Mouse (Mus musculus) forebrain, embryonic 16.5 days (tissue): ENCODE results near the gene Casc1. TPM values are rescaled to one million over a fixed set of nuclear protein-coding genes. Genes with fewer than 3 reads are reported as not detected.

Experiments
- ATAC-seq: fragments of 200-750 bp; cut with Nextera tagmentation; 2 replicates; pipeline ENCODE4 v1.8.0; 2017; ENCODE audit warnings: mild to moderate bottlenecking, moderate library complexity
- H3K27ac ChIP-seq: fragments of 300-500 bp; sonication (generic); 2 replicates; pipeline ENCODE4 v1.5.1; 2014; ENCODE audit warnings: low read length, control low read depth
- H3K27me3 ChIP-seq: fragments of 300-500 bp; sonication (generic); replicated peaks from 2 replicates; pipeline ENCODE4 v1.6.1; 2014; ENCODE audit warnings: low read length; ENCODE audit not compliant: control insufficient read depth, insufficient read depth
- H3K36me3 ChIP-seq: fragments of 300-500 bp; sonication (generic); 2 replicates; pipeline ENCODE4 v1.6.1; 2014; ENCODE audit not compliant: control insufficient read depth, insufficient read depth
- H3K4me1 ChIP-seq: fragments of 300-500 bp; sonication (generic); replicated peaks from 2 replicates; pipeline ENCODE4 v1.6.1; 2014; ENCODE audit warnings: low read length; ENCODE audit not compliant: control insufficient read depth, insufficient read depth
- H3K4me2 ChIP-seq: fragments of 300-500 bp; sonication (generic); 2 replicates; pipeline ENCODE4 v1.6.1; 2014; ENCODE audit warnings: mild to moderate bottlenecking, low read length, control low read depth
- H3K4me3 ChIP-seq: fragments of 300-500 bp; sonication (generic); replicated peaks from 2 replicates; pipeline ENCODE4 v1.5.1; 2014; ENCODE audit warnings: mild to moderate bottlenecking, low read length, control low read depth
- H3K9ac ChIP-seq: fragments of 300-500 bp; sonication (generic); replicated peaks from 2 replicates; pipeline ENCODE4 v1.6.1; 2014; ENCODE audit warnings: low read depth, low read length, control low read depth
- H3K9me3 ChIP-seq: fragments of 300-500 bp; sonication (generic); 2 replicates; pipeline ENCODE4 v1.6.1; 2016; ENCODE audit warnings: low read length; ENCODE audit not compliant: control insufficient read depth
- WGBS: fragments of 180-500 bp; shearing (Covaris S2); extraction: QIAGEN DNeasy Blood & Tissue Kit; methylation state at CpG from one replicate; pipeline ENCODE4 v1.1.7; 2014; 5-methylcytosine and 5-hydroxymethylcytosine counted together
- polyA plus RNA-seq: library from polyadenylated mRNA; unstranded; fragments of >200 nt; fragmentation: Nextera tagmentation; extraction: Ambion mirVana; gene quantifications from 2 replicates; pipeline ENCODE4 v1.2.1, GENCODE M21; 2015

Casc1 gene
- polyA plus RNA-seq, 1 experiment from 2014 or later, result 0.71 TPM

GRCm38 (mm10) chr6:145187093-145188088 is 23.4 kb downstream of the Casc1 start:
- peak overlapping the region; percentile 26; the same call in 1 of the 2 replicates for H3K9ac ChIP-seq
- H3K4me3 ChIP-seq, result peak overlapping the region; percentile 32
- WGBS, result 57% methylated on average over 27 of the region's 27 CpGs
- no peaks in the 10 kb centered on the region for H3K36me3 ChIP-seq
- H3K27me3 ChIP-seq, result no peaks in the 10 kb centered on the region
- ATAC-seq, result peak; percentile 85
- H3K9me3 ChIP-seq, result no peaks in the 10 kb centered on the region
- H3K4me1 ChIP-seq, result no peaks in the 10 kb centered on the region
- 0 out of 2 replicates have a peak overlapping the region, but pooled peaks have one; percentile 7 for H3K27ac ChIP-seq
- H3K4me2 ChIP-seq, result peak overlapping the region; percentile 47

- no peak overlapping the region for H3K4me3 ChIP-seq
- no peaks in the 10 kb centered on the region for H3K36me3 ChIP-seq
- no peaks in the 10 kb centered on the region for H3K4me1 ChIP-seq
- no peak for ATAC-seq
- 63% methylated on average over 1 of the region's 1 CpGs for WGBS
- H3K27ac ChIP-seq, result no peak overlapping the region
- H3K9ac ChIP-seq, result no peak overlapping the region
- H3K9me3 ChIP-seq, result no peaks in the 10 kb centered on the region
- no peaks in the 10 kb centered on the region for H3K27me3 ChIP-seq
- no peak overlapping the region for H3K4me2 ChIP-seq
Observed at GRCm38 (mm10) chr6:145186096-145186495, 24.7 kb downstream of the Casc1 start.

GRCm38 (mm10) chr6:145182044-145182443 is 28.8 kb downstream of the Casc1 start:
- H3K27me3 ChIP-seq, result no peaks in the 10 kb centered on the region
- H3K9me3 ChIP-seq, result no peaks in the 10 kb centered on the region
- ATAC-seq, result no peak
- no peaks in the 10 kb centered on the region for H3K36me3 ChIP-seq
- WGBS, result 75% methylated on average over 8 of the region's 8 CpGs
- H3K4me3 ChIP-seq, result no peak overlapping the region
- H3K4me2 ChIP-seq, result no peak overlapping the region
- H3K27ac ChIP-seq, result no peak overlapping the region
- no peaks in the 10 kb centered on the region for H3K4me1 ChIP-seq
- no peak overlapping the region for H3K9ac ChIP-seq

DNA sequence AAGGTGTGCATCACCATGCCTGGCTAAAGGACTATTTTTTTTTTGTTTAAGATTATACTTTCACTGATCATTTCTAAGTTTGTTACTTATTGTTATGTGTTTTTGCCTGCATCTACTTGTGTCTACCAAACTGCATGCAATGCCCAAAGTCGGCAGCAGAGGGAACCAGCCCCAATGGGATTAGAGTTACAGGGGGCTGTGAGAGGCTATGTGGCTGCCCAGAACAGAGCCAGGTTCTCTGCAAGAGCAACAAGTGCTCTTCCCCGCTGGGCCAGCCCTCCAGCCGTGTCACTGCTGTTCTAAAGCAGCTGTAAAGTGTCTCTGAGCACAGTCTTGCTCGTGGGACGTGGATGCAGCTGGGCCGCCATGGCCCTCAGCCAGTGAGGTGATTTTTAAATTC is 31.1 kb downstream of the Casc1 start:
- ATAC-seq, result no peak
- H3K9ac ChIP-seq, result no peak overlapping the region

DNA sequence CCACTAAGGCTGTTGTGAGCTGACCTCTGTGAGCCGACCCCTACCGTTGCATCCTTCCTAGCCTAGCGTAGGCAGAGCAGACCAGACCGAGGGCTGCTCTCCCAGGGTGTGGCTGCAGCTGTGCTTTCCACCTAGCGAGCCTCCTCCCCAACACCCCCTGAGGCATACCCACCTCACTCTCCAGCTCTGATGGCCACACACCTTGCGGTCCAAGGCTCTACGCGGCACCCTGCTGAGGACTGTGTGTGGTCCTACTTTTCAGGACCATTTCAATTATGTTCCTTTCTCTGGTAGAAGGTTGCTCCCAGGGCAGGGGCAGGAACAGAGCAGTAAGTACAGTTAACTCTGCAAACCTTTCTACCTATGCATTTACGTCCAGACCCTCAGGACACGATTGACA is 34.3 kb downstream of the Casc1 start:
- H3K4me2 ChIP-seq, result no peak overlapping the region
- no peaks in the 10 kb centered on the region for H3K36me3 ChIP-seq
- no peak overlapping the region for H3K27ac ChIP-seq
- H3K4me3 ChIP-seq, result no peak overlapping the region
- WGBS, result 44% methylated on average over 10 of the region's 10 CpGs
- no peak for ATAC-seq
- peaks cover 18% of the 10 kb centered on the region for H3K4me1 ChIP-seq
- H3K9me3 ChIP-seq, result no peaks in the 10 kb centered on the region
- 0 out of 2 replicates have a peak, but pooled peaks cover 3% of the 10 kb centered on the region for H3K27me3 ChIP-seq
- H3K9ac ChIP-seq, result no peak overlapping the region

More for the DNA sequence above, 31.1 kb downstream of the Casc1 start:
- no peak overlapping the region for H3K4me2 ChIP-seq
- H3K27ac ChIP-seq, result no peak overlapping the region
- no peaks in the 10 kb centered on the region; the same call in 1 of the 2 replicates for H3K4me1 ChIP-seq
- H3K4me3 ChIP-seq, result no peak overlapping the region
- no peaks in the 10 kb centered on the region for H3K9me3 ChIP-seq
- H3K36me3 ChIP-seq, result no peaks in the 10 kb centered on the region
- 27% methylated on average over 6 of the region's 6 CpGs for WGBS
- 0 out of 2 replicates have a peak, but pooled peaks cover 3% of the 10 kb centered on the region for H3K27me3 ChIP-seq

DNA sequence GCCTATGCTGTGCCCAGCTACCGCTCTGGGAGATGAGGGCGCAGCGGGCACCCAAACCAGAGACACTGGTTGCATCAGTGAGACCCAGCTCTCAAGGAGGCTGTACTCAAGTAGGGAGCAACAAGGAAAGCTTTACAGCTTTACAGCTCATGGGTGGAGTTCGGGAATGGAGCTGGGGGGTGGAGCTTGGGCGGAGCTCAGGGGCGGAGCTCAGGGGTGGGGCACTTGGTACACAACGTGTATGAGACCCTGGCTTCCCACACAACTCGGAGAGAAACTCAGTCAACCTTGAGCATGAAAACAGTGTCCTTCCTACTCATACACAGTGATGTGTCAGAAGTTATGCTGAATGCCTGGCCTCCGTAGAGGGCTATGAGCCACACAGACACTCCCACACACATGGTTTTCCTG is 35.2 kb downstream of the Casc1 start:
- Histone ChIP-seq H3K36me3 (no peaks in the 10 kb centered on the region), H3K4me1 (peaks cover 18% of the 10 kb centered on the region), H3K27ac (no peak overlapping the region), H3K9ac (no peak overlapping the region), H3K27me3 (0 out of 2 replicates have a peak, but pooled peaks cover 3% of the 10 kb centered on the region), H3K4me2 (no peak overlapping the region), H3K9me3 (no peaks in the 10 kb centered on the region), H3K4me3 (no peak overlapping the region)
- 32% methylated on average over 9 of the region's 9 CpGs for WGBS
- 0 out of 2 replicates have a peak, but pooled peaks have one; percentile 27 for ATAC-seq

- peak; percentile 80 for ATAC-seq
- H3K4me1 ChIP-seq, result peaks cover 18% of the 10 kb centered on the region
- no peak overlapping the region for H3K27ac ChIP-seq
- H3K4me2 ChIP-seq, result 0 out of 2 replicates have a peak overlapping the region, but pooled peaks have one; percentile 17
- WGBS, result under 1% methylated on average over 9 of the region's 11 CpGs
- no peaks in the 10 kb centered on the region for H3K9me3 ChIP-seq
- H3K4me3 ChIP-seq, result no peak overlapping the region
- no peak overlapping the region for H3K9ac ChIP-seq
- no peaks in the 10 kb centered on the region for H3K36me3 ChIP-seq
- H3K27me3 ChIP-seq, result 0 out of 2 replicates have a peak, but pooled peaks cover 3% of the 10 kb centered on the region
Observed at GRCm38 (mm10) chr6:145173781-145174191, 37.0 kb downstream of the Casc1 start.

GRCm38 (mm10) chr6:145171892-145172606 is 38.8 kb downstream of the Casc1 start:
- peak; percentile 38; the same call in 1 of the 2 replicates for ATAC-seq
- Histone ChIP-seq H3K9me3 (no peaks in the 10 kb centered on the region), H3K4me1 (peaks cover 18% of the 10 kb centered on the region), H3K9ac (no peak overlapping the region), H3K36me3 (no peaks in the 10 kb centered on the region), H3K4me3 (no peak overlapping the region), H3K4me2 (no peak overlapping the region), H3K27ac (no peak overlapping the region), H3K27me3 (0 out of 2 replicates have a peak, but pooled peaks cover 3% of the 10 kb centered on the region)
- WGBS, result 76% methylated on average over 14 of the region's 14 CpGs

DNA sequence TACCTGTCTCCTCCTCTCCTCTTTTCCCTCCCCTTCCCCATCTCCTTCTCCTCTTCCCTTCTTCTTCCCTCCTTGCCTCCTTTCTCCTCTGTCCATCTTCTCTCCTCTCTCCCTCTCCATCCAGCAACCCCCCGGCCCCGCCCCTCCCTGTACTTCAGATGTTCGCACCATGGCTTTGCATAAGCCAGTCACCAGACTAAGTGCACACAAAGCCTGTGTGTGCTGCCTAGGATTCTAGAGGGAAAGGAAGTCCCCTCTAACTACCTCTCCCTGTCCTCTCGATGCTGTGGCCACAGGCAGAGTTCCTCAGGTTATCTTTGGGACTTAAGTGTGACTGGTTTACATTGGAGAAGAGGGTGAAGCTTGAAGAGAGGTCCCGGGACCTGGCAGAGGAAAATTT is 50.2 kb downstream of the Casc1 start:
- no peaks in the 10 kb centered on the region for H3K36me3 ChIP-seq
- no peaks in the 10 kb centered on the region for H3K27me3 ChIP-seq
- no peaks in the 10 kb centered on the region for H3K4me1 ChIP-seq
- no peak overlapping the region for H3K4me3 ChIP-seq
- H3K9ac ChIP-seq, result no peak overlapping the region
- H3K4me2 ChIP-seq, result no peak overlapping the region
- 64% methylated on average over 5 of the region's 5 CpGs for WGBS
- no peak overlapping the region for H3K27ac ChIP-seq
- H3K9me3 ChIP-seq, result no peaks in the 10 kb centered on the region
- no peak for ATAC-seq
